Mouse (Mus musculus) E14TG2a.4 (cell line): ENCODE data around the gene Plce1.

Source experiments
- CTCF ChIP-seq: conservative IDR thresholded peaks from 2 replicates; pipeline ENCODE4 v1.5.1; 2014; ENCODE audit warnings: low read length
- NANOG ChIP-seq: IDR thresholded peaks from 2 replicates; pipeline ENCODE4 v1.6.1; 2014; ENCODE audit warnings: borderline replicate concordance, low read length, mixed read lengths
- POU5F1 ChIP-seq: IDR thresholded peaks from 2 replicates; pipeline ENCODE4 v1.6.1; 2014; ENCODE audit warnings: low read length, borderline replicate concordance

GRCm38 (mm10) chr19:38744546-38744945, 263.6 kb downstream of the Plce1 start:
- TF ChIP-seq CTCF (no peak), POU5F1 (no peak), NANOG (no peak)
